Mouse (Mus musculus): ENCODE data around the gene Olfr790. TPM values are rescaled to one million over a fixed set of nuclear protein-coding genes. Genes with fewer than 3 reads are reported as not detected.

Olfr790 gene
- polyA plus RNA-seq (2012; rRNA removed; ENCODE audit: low replicate concordance), result not detected in 2 replicates

DNA sequence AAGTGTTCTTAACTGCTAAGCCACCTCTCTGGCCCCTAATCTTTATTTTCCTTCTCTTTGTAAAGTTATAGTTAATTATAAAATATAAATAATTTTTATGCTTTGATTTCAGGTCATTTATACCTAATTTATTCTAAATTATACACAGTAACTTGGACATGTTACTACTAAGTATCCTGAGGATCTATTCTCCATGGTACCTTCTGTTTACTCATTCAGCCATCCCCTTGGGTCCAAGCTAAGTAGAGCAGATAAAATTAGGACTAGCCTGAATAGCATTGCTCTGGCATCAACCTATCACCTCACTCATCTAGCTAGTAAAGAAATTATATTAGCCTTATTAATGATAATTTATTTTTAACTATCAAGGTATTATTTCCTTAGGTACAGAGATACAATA lies at the start of gene Olfr790:
Olfr790 (plus strand) TSS at position 301 of the 400 bp plus-strand sequence.

DNA sequence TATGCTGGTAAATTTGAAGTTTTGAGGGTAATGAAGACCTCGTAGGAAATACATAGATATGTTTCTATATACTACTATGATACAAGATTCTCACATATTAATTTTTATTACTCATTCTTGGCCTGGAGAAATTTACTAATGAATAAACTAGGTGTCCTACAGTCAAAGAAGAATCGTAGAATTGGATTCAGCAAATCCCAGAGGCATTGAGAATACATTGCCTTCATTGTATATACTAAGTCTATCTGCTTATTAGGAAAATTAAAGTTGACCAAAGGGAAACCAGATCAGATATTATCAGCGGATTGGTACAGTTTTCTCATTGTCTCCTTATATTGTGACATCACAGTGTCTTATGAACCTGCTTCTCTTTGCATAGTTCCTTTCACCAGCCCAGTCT lies 36.7 kb upstream of the Olfr790 start, which contains the start of gene Olfr787:
Olfr787 (plus strand) TSS at position 301 of the 400 bp plus-strand sequence.

GRCm38 (mm10) chr10:129470698-129471097 lies 27.6 kb upstream of the Olfr790 start, which contains the start of gene Olfr788:
Gene Olfr788 (plus strand): TSS chr10:129470998.

DNA sequence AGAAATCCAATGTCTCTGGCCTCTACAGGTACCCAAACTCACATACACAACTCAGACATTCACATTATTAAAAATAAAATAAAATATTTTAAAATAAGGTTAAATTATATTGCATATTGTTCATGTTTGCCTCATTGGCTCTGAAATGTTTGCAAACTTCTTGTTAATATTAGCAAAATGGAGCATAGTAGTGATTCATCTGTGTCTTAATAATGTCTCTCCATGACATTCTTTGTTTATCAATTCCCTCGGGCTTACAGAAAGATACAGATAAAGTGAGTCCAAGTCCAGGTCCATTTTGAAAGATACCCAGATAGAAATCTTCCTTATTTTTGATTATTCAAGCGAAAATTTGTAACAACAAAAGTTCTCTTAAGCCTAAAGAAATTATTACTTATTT lies 13.8 kb upstream of the Olfr790 start, which contains the start of gene Olfr789:
Olfr789 (plus strand) TSS at position 301 of the 400 bp plus-strand sequence.

GRCm38 (mm10) chr10:129521492-129521891 lies 23.2 kb downstream of the Olfr790 start, which contains the start of gene Olfr791:
Gene Olfr791 (plus strand): TSS chr10:129521792.

DNA sequence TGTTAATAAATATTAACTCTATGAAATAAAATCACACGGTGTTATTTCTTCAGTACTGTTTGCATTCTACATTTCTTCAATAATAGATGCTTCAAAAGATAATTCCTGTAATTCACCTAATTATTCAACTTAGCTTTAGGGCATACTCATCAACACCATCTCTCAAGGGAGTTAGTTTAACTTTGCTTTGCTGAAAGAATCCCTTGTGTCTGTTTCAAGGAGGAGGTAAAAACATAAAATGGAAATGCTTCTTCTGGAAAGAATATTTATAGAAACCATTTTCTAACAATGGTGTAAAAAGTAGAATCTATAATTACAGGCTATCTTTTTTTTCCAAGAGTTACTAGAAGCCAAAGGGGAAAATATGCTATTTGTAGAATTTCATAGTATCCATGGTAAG lies 40.6 kb downstream of the Olfr790 start, which contains the start of gene Olfr792:
Olfr792 (plus strand) TSS at position 301 of the 400 bp plus-strand sequence.

Other genes starting within 250 kb of the Olfr790 start
- gene Olfr776, start 239.4 kb upstream of the Olfr790 start, polyA plus RNA-seq (2012; rRNA removed; ENCODE audit: low replicate concordance), result not detected in 2 replicates
- gene Olfr777, start 227.0 kb upstream of the Olfr790 start, polyA plus RNA-seq (2012; rRNA removed; ENCODE audit: low replicate concordance), result not detected in 2 replicates
- not detected in 2 replicates for gene Olfr780, start 180.4 kb upstream of the Olfr790 start, polyA plus RNA-seq (2012; rRNA removed; ENCODE audit: low replicate concordance)
- not detected in 2 replicates for gene Olfr781, start 169.6 kb upstream of the Olfr790 start, polyA plus RNA-seq (2012; rRNA removed; ENCODE audit: low replicate concordance)
- not detected in 2 replicates for gene Olfr782, start 149.6 kb upstream of the Olfr790 start, polyA plus RNA-seq (2012; rRNA removed; ENCODE audit: low replicate concordance)
- 0.12 TPM in 1 of 2 replicates, not detected in the other for gene Olfr784, start 114.4 kb upstream of the Olfr790 start, polyA plus RNA-seq (2012; rRNA removed; ENCODE audit: low replicate concordance)
- gene Olfr785, start 93.1 kb upstream of the Olfr790 start, polyA plus RNA-seq (2012; rRNA removed; ENCODE audit: low replicate concordance), result not detected in 2 replicates
- gene Olfr786, start 71.2 kb upstream of the Olfr790 start, polyA plus RNA-seq (2012; rRNA removed; ENCODE audit: low replicate concordance), result not detected in 2 replicates
- gene Olfr787, start 36.6 kb upstream of the Olfr790 start, polyA plus RNA-seq (2012; rRNA removed; ENCODE audit: low replicate concordance), result not detected in 2 replicates
- not detected in 2 replicates for gene Olfr788, start 27.5 kb upstream of the Olfr790 start, polyA plus RNA-seq (2012; rRNA removed; ENCODE audit: low replicate concordance)
- gene Olfr789, start 13.7 kb upstream of the Olfr790 start, polyA plus RNA-seq (2012; rRNA removed; ENCODE audit: low replicate concordance), result not detected in 2 replicates
- gene Olfr791, start 23.3 kb downstream of the Olfr790 start, polyA plus RNA-seq (2012; rRNA removed; ENCODE audit: low replicate concordance), result not detected in 2 replicates
- gene Olfr792, start 40.7 kb downstream of the Olfr790 start, polyA plus RNA-seq (2012; rRNA removed; ENCODE audit: low replicate concordance), result not detected in 2 replicates
- not detected in 2 replicates for gene Olfr794, start 69.2 kb downstream of the Olfr790 start, polyA plus RNA-seq (2012; rRNA removed; ENCODE audit: low replicate concordance)
- not detected in 2 replicates for gene Olfr796, start 114.1 kb downstream of the Olfr790 start, polyA plus RNA-seq (2012; rRNA removed; ENCODE audit: low replicate concordance)
- gene Olfr798, start 129.4 kb downstream of the Olfr790 start, polyA plus RNA-seq (2012; rRNA removed; ENCODE audit: low replicate concordance), result not detected in 2 replicates
- gene Olfr799, start 139.0 kb downstream of the Olfr790 start, polyA plus RNA-seq (2012; rRNA removed; ENCODE audit: low replicate concordance), result not detected in 2 replicates
- not detected in 2 replicates for gene Olfr800, start 159.2 kb downstream of the Olfr790 start, polyA plus RNA-seq (2012; rRNA removed; ENCODE audit: low replicate concordance)
- gene Olfr801, start 175.4 kb downstream of the Olfr790 start, polyA plus RNA-seq (2012; rRNA removed; ENCODE audit: low replicate concordance), result not detected in 2 replicates
- gene Olfr802, start 189.7 kb downstream of the Olfr790 start, polyA plus RNA-seq (2012; rRNA removed; ENCODE audit: low replicate concordance), result not detected in 2 replicates
- not detected in 2 replicates for gene Olfr803, start 195.8 kb downstream of the Olfr790 start, polyA plus RNA-seq (2012; rRNA removed; ENCODE audit: low replicate concordance)
- not detected in 2 replicates for gene Olfr804, start 204.7 kb downstream of the Olfr790 start, polyA plus RNA-seq (2012; rRNA removed; ENCODE audit: low replicate concordance)
- gene Olfr805, start 230.9 kb downstream of the Olfr790 start, polyA plus RNA-seq (2012; rRNA removed; ENCODE audit: low replicate concordance), result not detected in 2 replicates
- not detected in 2 replicates for gene Olfr806, start 243.4 kb downstream of the Olfr790 start, polyA plus RNA-seq (2012; rRNA removed; ENCODE audit: low replicate concordance)